Mouse (Mus musculus): ENCODE data around the gene Gm49661. TPM values are rescaled to one million over a fixed set of nuclear protein-coding genes. Genes with fewer than 3 reads are reported as not detected.
A peak's percentile ranks its signal among the peaks of the same experiment; 100 is the strongest.

The Gm49661 gene
- polyA plus RNA-seq, 1 experiment from 2014 or later = not detected

GRCm38 (mm10) chr8:84979599-84980421 lies 10.6 kb upstream of the Gm49661 start:
- H3K27ac ChIP-seq (ENCODE audit: low read depth, low read length) = no peak overlapping the region
- 2% methylated on average over 39 of the region's 42 CpGs for WGBS
- peak overlapping the region; percentile 96 for H3K4me2 ChIP-seq (ENCODE audit: low read length)
- H3K4me3 ChIP-seq (ENCODE audit: low read depth, low read length) = peak overlapping the region; percentile 26
- H3K36me3 ChIP-seq (ENCODE audit: control insufficient read depth, insufficient read depth, low read length) = peaks cover 6% of the 10 kb centered on the region
- DNase-seq (ENCODE audit: low spot score) (peak; percentile 95), ATAC-seq (peak; percentile 40; the same call in 1 of the 2 replicates)
- peaks cover 35% of the 10 kb centered on the region for H3K4me1 ChIP-seq (ENCODE audit: control insufficient read depth, insufficient read depth, low read length)
- no peaks in the 10 kb centered on the region for H3K9me3 ChIP-seq (replicated peaks; ENCODE audit: control insufficient read depth, low read length)
- H3K27me3 ChIP-seq (replicated peaks; ENCODE audit: control insufficient read depth, insufficient read depth, low read length) = peaks cover 27% of the 10 kb centered on the region
- peak overlapping the region; percentile 49 for H3K9ac ChIP-seq (ENCODE audit: low read length)

GRCm38 (mm10) chr8:84978248-84978940 lies 9.2 kb upstream of the Gm49661 start, which contains the start of gene Junb:
TSS of gene Junb (minus strand) at chr8:84978718.
- peak within 1 kb of the TSS; percentile 24; the same call in 1 of the 2 replicates for H3K27ac ChIP-seq (ENCODE audit: low read depth, low read length)
- H3K9me3 ChIP-seq (replicated peaks; ENCODE audit: control insufficient read depth, low read length) = no peaks in the 10 kb centered on the region
- H3K4me2 ChIP-seq (ENCODE audit: low read length) = peak within 1 kb of the TSS; percentile 96
- H3K36me3 ChIP-seq (ENCODE audit: control insufficient read depth, insufficient read depth, low read length) = peaks cover 20% of the 10 kb centered on the region
- H3K4me3 ChIP-seq (ENCODE audit: low read depth, low read length) = peak within 1 kb of the TSS; percentile 46
- ATAC-seq (peak; percentile 47), DNase-seq (ENCODE audit: low spot score) (peak; percentile 88)
- peak within 1 kb of the TSS; percentile 68 for H3K9ac ChIP-seq (ENCODE audit: low read length)
- H3K27me3 ChIP-seq (replicated peaks; ENCODE audit: control insufficient read depth, insufficient read depth, low read length) = peaks cover 27% of the 10 kb centered on the region
- WGBS = under 1% methylated on average over 63 of the region's 63 CpGs
- peaks cover 33% of the 10 kb centered on the region for H3K4me1 ChIP-seq (ENCODE audit: control insufficient read depth, insufficient read depth, low read length)

GRCm38 (mm10) chr8:84977435-84978247 lies 8.4 kb upstream of the Gm49661 start:
- WGBS = under 1% methylated on average over 69 of the region's 70 CpGs
- peaks cover 33% of the 10 kb centered on the region for H3K4me1 ChIP-seq (ENCODE audit: control insufficient read depth, insufficient read depth, low read length)
- H3K27me3 ChIP-seq (replicated peaks; ENCODE audit: control insufficient read depth, insufficient read depth, low read length) = peaks cover 27% of the 10 kb centered on the region
- no peak overlapping the region for H3K27ac ChIP-seq (ENCODE audit: low read depth, low read length)
- DNase-seq (ENCODE audit: low spot score) = peak; percentile 61
- H3K9ac ChIP-seq (ENCODE audit: low read length) = peak overlapping the region; percentile 68
- peak overlapping the region; percentile 96 for H3K4me2 ChIP-seq (ENCODE audit: low read length)
- H3K9me3 ChIP-seq (replicated peaks; ENCODE audit: control insufficient read depth, low read length) = no peaks in the 10 kb centered on the region
- peaks cover 27% of the 10 kb centered on the region for H3K36me3 ChIP-seq (ENCODE audit: control insufficient read depth, insufficient read depth, low read length)
- no peak for ATAC-seq
- peak overlapping the region; percentile 46 for H3K4me3 ChIP-seq (ENCODE audit: low read depth, low read length)

GRCm38 (mm10) chr8:84976763-84977434 lies 7.7 kb upstream of the Gm49661 start:
- ATAC-seq (no peak), DNase-seq (ENCODE audit: low spot score) (no peak)
- H3K4me2 ChIP-seq (ENCODE audit: low read length) = peak overlapping the region; percentile 96
- peak overlapping the region; percentile 46 for H3K4me3 ChIP-seq (ENCODE audit: low read depth, low read length)
- H3K27ac ChIP-seq (ENCODE audit: low read depth, low read length) = no peak overlapping the region
- H3K4me1 ChIP-seq (ENCODE audit: control insufficient read depth, insufficient read depth, low read length) = peaks cover 33% of the 10 kb centered on the region
- peaks cover 27% of the 10 kb centered on the region for H3K27me3 ChIP-seq (replicated peaks; ENCODE audit: control insufficient read depth, insufficient read depth, low read length)
- no peaks in the 10 kb centered on the region for H3K9me3 ChIP-seq (replicated peaks; ENCODE audit: control insufficient read depth, low read length)
- peaks cover 35% of the 10 kb centered on the region for H3K36me3 ChIP-seq (ENCODE audit: control insufficient read depth, insufficient read depth, low read length)
- H3K9ac ChIP-seq (ENCODE audit: low read length) = peak overlapping the region; percentile 68
- 3% methylated on average over 25 of the region's 25 CpGs for WGBS

- peak; percentile 88 for ATAC-seq
Measured at GRCm38 (mm10) chr8:84976031-84976762, 7.0 kb upstream of the Gm49661 start.

DNA sequence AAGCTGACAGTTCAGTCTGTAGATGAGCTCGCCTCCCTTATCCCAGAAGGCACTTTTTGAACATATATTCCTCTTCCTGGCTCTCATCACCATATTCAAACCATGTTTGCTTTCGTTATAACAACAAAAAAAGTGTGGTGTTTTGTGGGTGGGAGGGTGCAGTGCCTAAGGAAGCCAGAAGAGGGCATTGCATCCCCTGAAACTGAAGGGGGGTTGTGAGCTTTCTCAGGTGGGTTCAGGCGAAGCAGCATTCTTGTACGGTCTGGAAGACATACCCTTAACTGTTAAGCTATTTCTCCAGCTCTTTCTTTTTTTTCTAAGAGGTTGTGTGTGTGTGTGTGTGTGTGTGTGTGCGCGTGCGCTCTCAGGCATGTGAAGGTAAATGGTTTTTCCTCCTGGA lies 6.2 kb upstream of the Gm49661 start:
- no peak overlapping the region for H3K9ac ChIP-seq (ENCODE audit: low read length)

More at GRCm38 (mm10) chr8:84976031-84976762, 7.0 kb upstream of the Gm49661 start:
- DNase-seq (ENCODE audit: low spot score) = peak; percentile 95
- peak overlapping the region; percentile 54; the same call in 1 of the 2 replicates for H3K9ac ChIP-seq (ENCODE audit: low read length)
- peaks cover 27% of the 10 kb centered on the region for H3K27me3 ChIP-seq (replicated peaks; ENCODE audit: control insufficient read depth, insufficient read depth, low read length)
- H3K4me1 ChIP-seq (ENCODE audit: control insufficient read depth, insufficient read depth, low read length) = peaks cover 31% of the 10 kb centered on the region
- peaks cover 42% of the 10 kb centered on the region for H3K36me3 ChIP-seq (ENCODE audit: control insufficient read depth, insufficient read depth, low read length)
- H3K4me3 ChIP-seq (ENCODE audit: low read depth, low read length) = peak overlapping the region; percentile 46
- H3K27ac ChIP-seq (ENCODE audit: low read depth, low read length) = no peak overlapping the region
- under 1% methylated on average over 56 of the region's 61 CpGs for WGBS
- peak overlapping the region; percentile 96 for H3K4me2 ChIP-seq (ENCODE audit: low read length)
- no peaks in the 10 kb centered on the region for H3K9me3 ChIP-seq (replicated peaks; ENCODE audit: control insufficient read depth, low read length)

DNA sequence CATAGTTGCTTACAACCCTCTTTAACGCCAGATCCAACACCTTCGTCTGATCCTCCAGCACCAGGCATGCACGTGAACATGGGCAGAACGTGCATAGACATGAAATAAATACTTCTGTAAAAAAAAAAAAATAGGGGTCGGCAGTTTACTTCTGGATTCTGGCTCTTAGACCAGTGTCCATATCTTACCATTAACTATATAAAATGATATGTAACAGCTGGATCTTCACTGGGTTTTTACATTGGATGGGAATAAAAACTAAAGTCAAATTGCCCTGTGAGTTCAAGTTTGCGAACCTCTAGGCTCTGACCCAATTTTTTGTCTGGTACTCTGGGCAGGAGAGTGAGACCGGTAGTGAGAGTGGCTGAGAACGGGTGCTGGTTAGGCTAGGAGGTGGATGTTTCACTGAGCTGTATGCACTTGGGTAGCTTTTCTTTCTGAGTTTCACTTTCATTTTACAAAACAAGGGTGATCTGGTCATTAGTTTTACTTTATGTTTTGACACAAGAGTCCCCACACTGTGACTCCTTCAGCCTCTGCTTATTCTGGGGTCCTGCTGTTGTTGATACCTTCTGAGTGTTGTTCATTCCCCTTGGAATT lies 5.4 kb upstream of the Gm49661 start:
- peaks cover 33% of the 10 kb centered on the region for H3K4me1 ChIP-seq (ENCODE audit: control insufficient read depth, insufficient read depth, low read length)

More for the DNA sequence above, 6.2 kb upstream of the Gm49661 start:
- peaks cover 49% of the 10 kb centered on the region for H3K36me3 ChIP-seq (ENCODE audit: control insufficient read depth, insufficient read depth, low read length)
- H3K4me1 ChIP-seq (ENCODE audit: control insufficient read depth, insufficient read depth, low read length) = peaks cover 33% of the 10 kb centered on the region
- H3K4me3 ChIP-seq (ENCODE audit: low read depth, low read length) = peak overlapping the region; percentile 46; the same call in 1 of the 2 replicates
- peak overlapping the region; percentile 96 for H3K4me2 ChIP-seq (ENCODE audit: low read length)
- H3K27me3 ChIP-seq (replicated peaks; ENCODE audit: control insufficient read depth, insufficient read depth, low read length) = peaks cover 27% of the 10 kb centered on the region
- DNase-seq (ENCODE audit: low spot score) (peak; percentile 62), ATAC-seq (no peak)
- H3K27ac ChIP-seq (ENCODE audit: low read depth, low read length) = no peak overlapping the region
- 30% methylated on average over 7 of the region's 7 CpGs for WGBS
- no peaks in the 10 kb centered on the region for H3K9me3 ChIP-seq (replicated peaks; ENCODE audit: control insufficient read depth, low read length)

More for the DNA sequence above, 5.4 kb upstream of the Gm49661 start:
- H3K4me2 ChIP-seq (ENCODE audit: low read length) = no peak overlapping the region
- WGBS = 81% methylated on average over 8 of the region's 8 CpGs
- peaks cover 49% of the 10 kb centered on the region for H3K36me3 ChIP-seq (ENCODE audit: control insufficient read depth, insufficient read depth, low read length)
- no peak overlapping the region for H3K9ac ChIP-seq (ENCODE audit: low read length)
- H3K27ac ChIP-seq (ENCODE audit: low read depth, low read length) = no peak overlapping the region
- peaks cover 27% of the 10 kb centered on the region for H3K27me3 ChIP-seq (replicated peaks; ENCODE audit: control insufficient read depth, insufficient read depth, low read length)
- DNase-seq (ENCODE audit: low spot score) (no peak), ATAC-seq (no peak)
- H3K9me3 ChIP-seq (replicated peaks; ENCODE audit: control insufficient read depth, low read length) = no peaks in the 10 kb centered on the region
- no peak overlapping the region for H3K4me3 ChIP-seq (ENCODE audit: low read depth, low read length)

All from forebrain, embryonic 14.5 days (tissue).